Mouse (Mus musculus) v-Abl transformed pro-B cells (cell line): Measurements from ENCODE around the gene Dtnbp1.

Experiments
- in situ Hi-C, 2 experiments: fragments of 400-800 bp; cut with MboI; formaldehyde crosslinking; loops; one replicate each; pipeline ENCODE4 v1.15.1; 2025; ENCODE audit not compliant: unreplicated experiment in 2 of 2

The Dtnbp1 gene

GRCm38 (mm10) chr13:44957049-44957448 is 44.9 kb downstream of the Dtnbp1 start:
- in situ Hi-C loops: no loop called here

- in situ Hi-C loops: no loop called here
These were observed 46.2 kb downstream of the Dtnbp1 start for GRCm38 (mm10) chr13:44955781-44956180.

GRCm38 (mm10) chr13:44954232-44954568 is 47.7 kb downstream of the Dtnbp1 start:
- in situ Hi-C loops: no loop called here

- in situ Hi-C loops: no loop called here
These were observed 48.3 kb downstream of the Dtnbp1 start for GRCm38 (mm10) chr13:44953546-44954231.

- in situ Hi-C loops: no loop called here
These were observed 49.4 kb downstream of the Dtnbp1 start for GRCm38 (mm10) chr13:44952393-44953086.

- in situ Hi-C loops: no loop called here
These were observed 53.4 kb downstream of the Dtnbp1 start for GRCm38 (mm10) chr13:44948320-44949250.

- in situ Hi-C loops: no loop called here
These were observed 54.9 kb downstream of the Dtnbp1 start for GRCm38 (mm10) chr13:44946880-44947635.

- in situ Hi-C loops: no loop called here
These were observed 58.3 kb downstream of the Dtnbp1 start for GRCm38 (mm10) chr13:44943618-44944017.

GRCm38 (mm10) chr13:44939326-44940035 is 62.5 kb downstream of the Dtnbp1 start:
- in situ Hi-C loops: no loop called here

GRCm38 (mm10) chr13:44937681-44938080 is 64.3 kb downstream of the Dtnbp1 start:
- in situ Hi-C loops: no loop called here

- in situ Hi-C loops: no loop called here
These were observed 68.4 kb downstream of the Dtnbp1 start for GRCm38 (mm10) chr13:44933575-44933974.

- in situ Hi-C loops: no loop called here
These were observed 69.4 kb downstream of the Dtnbp1 start for GRCm38 (mm10) chr13:44932307-44933264.

GRCm38 (mm10) chr13:44926311-44926710 is 75.6 kb downstream of the Dtnbp1 start:
- in situ Hi-C loops: no loop called here

- in situ Hi-C loops: no loop called here
These were observed 76.8 kb downstream of the Dtnbp1 start for GRCm38 (mm10) chr13:44925173-44925572.

GRCm38 (mm10) chr13:44924042-44924441 is 77.9 kb downstream of the Dtnbp1 start:
- in situ Hi-C loops: no loop called here

- in situ Hi-C loops: no loop called here
These were observed 80.2 kb downstream of the Dtnbp1 start for GRCm38 (mm10) chr13:44921721-44922120.

GRCm38 (mm10) chr13:44921095-44921494 is 80.9 kb downstream of the Dtnbp1 start:
- in situ Hi-C loops: no loop called here

- in situ Hi-C loops: no loop called here
These were observed 83.7 kb downstream of the Dtnbp1 start for GRCm38 (mm10) chr13:44918269-44918668.

GRCm38 (mm10) chr13:44917202-44917601 is 84.7 kb downstream of the Dtnbp1 start:
- in situ Hi-C loops: no loop called here
